Mouse (Mus musculus) stomach, embryonic 16.5 days (tissue): ENCODE data around the gene Atic. TPM values are rescaled to one million over a fixed set of nuclear protein-coding genes. Genes with fewer than 3 reads are reported as not detected.

Experiments used
- ATAC-seq: fragments of 200-750 bp; cut with Nextera tagmentation; 2 replicates; pipeline ENCODE4 v1.8.0; 2017; ENCODE audit warnings: moderate number of reproducible peaks, moderate TSS enrichment; ENCODE audit not compliant: insufficient read depth, low FRiP score
- H3K27ac ChIP-seq: fragments of 300-500 bp; sonication (generic); 2 replicates; pipeline ENCODE4 v1.5.1; 2014; ENCODE audit warnings: low read length
- H3K27me3 ChIP-seq: fragments of 300-500 bp; sonication (generic); 2 replicates; pipeline ENCODE4 v1.6.1; 2014; ENCODE audit warnings: low read length, control low read depth, mixed read lengths; ENCODE audit not compliant: control insufficient read depth, insufficient read depth
- H3K36me3 ChIP-seq: fragments of 300-500 bp; sonication (generic); 2 replicates; pipeline ENCODE4 v1.6.1; 2014; ENCODE audit warnings: low read length; ENCODE audit not compliant: control insufficient read depth, insufficient read depth
- H3K4me1 ChIP-seq: fragments of 300-500 bp; sonication (generic); 2 replicates; pipeline ENCODE4 v1.6.1; 2014; ENCODE audit warnings: low read length, control low read depth, mixed read lengths; ENCODE audit not compliant: control insufficient read depth, insufficient read depth
- H3K4me2 ChIP-seq: fragments of 300-500 bp; sonication (generic); 2 replicates; pipeline ENCODE4 v1.6.1; 2014; ENCODE audit warnings: low read depth, low read length, mixed read lengths
- H3K4me3 ChIP-seq: fragments of 300-500 bp; sonication (generic); replicated peaks from 2 replicates; pipeline ENCODE4 v1.5.1; 2014; ENCODE audit warnings: mild to moderate bottlenecking, low read length
- H3K9ac ChIP-seq: fragments of 300-500 bp; sonication (generic); 2 replicates; pipeline ENCODE4 v1.6.1; 2014; ENCODE audit warnings: low read length
- H3K9me3 ChIP-seq: fragments of 300-500 bp; sonication (generic); replicated peaks from 2 replicates; pipeline ENCODE4 v1.6.1; 2016; ENCODE audit warnings: low read length, control low read depth; ENCODE audit not compliant: control insufficient read depth
- WGBS: fragments of 180-500 bp; shearing (Covaris S2); extraction: QIAGEN DNeasy Blood & Tissue Kit; methylation state at CpG from one replicate; pipeline ENCODE4 v1.1.7; 2014; 5-methylcytosine and 5-hydroxymethylcytosine counted together
- polyA plus RNA-seq: library from polyadenylated mRNA; unstranded; fragments of >200 nt; fragmentation: Nextera tagmentation; extraction: Ambion mirVana; gene quantifications from 2 replicates; pipeline ENCODE4 v1.2.1, GENCODE M21; 2015

The Atic gene
- polyA plus RNA-seq, 1 experiment from 2014 or later, result 49.8 TPM

GRCm38 (mm10) chr1:71583900-71584299 is 26.9 kb downstream of the Atic start:
- no peaks in the 10 kb centered on the region for H3K27me3 ChIP-seq
- no peak overlapping the region for H3K4me2 ChIP-seq
- H3K27ac ChIP-seq, result no peak overlapping the region
- 84% methylated on average over 7 of the region's 7 CpGs for WGBS
- no peaks in the 10 kb centered on the region for H3K9me3 ChIP-seq
- H3K4me3 ChIP-seq, result no peak overlapping the region
- no peak overlapping the region for H3K9ac ChIP-seq
- no peak for ATAC-seq
- H3K36me3 ChIP-seq, result no peaks in the 10 kb centered on the region; the same call in 1 of the 2 replicates
- H3K4me1 ChIP-seq, result no peaks in the 10 kb centered on the region

DNA sequence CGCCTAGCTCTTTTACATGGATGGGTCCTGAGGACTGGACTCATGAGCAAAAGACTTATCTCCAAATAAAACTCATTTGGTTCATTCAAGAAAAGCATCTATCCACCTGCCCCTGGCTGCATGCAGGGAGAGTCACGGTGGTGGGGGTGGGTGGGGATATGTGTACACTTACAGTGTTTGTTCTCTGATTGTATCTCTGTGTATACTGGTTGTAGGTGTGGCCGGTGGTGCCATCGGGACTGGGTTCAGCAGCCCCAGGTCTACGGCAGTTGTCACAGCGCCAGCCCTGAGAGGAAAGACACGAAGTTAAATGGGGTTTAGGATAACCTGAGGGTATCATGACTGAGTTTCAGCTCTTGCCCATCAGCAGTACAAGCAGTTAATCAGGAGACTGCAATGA is 29.7 kb downstream of the Atic start:
- Histone ChIP-seq H3K36me3 (peaks cover 20% of the 10 kb centered on the region), H3K9me3 (no peaks in the 10 kb centered on the region), H3K9ac (no peak overlapping the region), H3K27ac (no peak overlapping the region), H3K4me1 (no peaks in the 10 kb centered on the region), H3K4me3 (no peak overlapping the region), H3K27me3 (no peaks in the 10 kb centered on the region), H3K4me2 (no peak overlapping the region)
- 65% methylated on average over 7 of the region's 7 CpGs for WGBS
- ATAC-seq, result peak; percentile 73; the same call in 1 of the 2 replicates

- Histone ChIP-seq H3K27me3 (no peaks in the 10 kb centered on the region), H3K9me3 (no peaks in the 10 kb centered on the region), H3K36me3 (peaks cover 32% of the 10 kb centered on the region), H3K4me2 (no peak overlapping the region), H3K9ac (no peak overlapping the region), H3K4me3 (no peak overlapping the region), H3K27ac (no peak overlapping the region), H3K4me1 (no peaks in the 10 kb centered on the region)
- WGBS, result 94% methylated on average over 11 of the region's 11 CpGs
- ATAC-seq, result no peak
Observed at GRCm38 (mm10) chr1:71590038-71590437, 33.1 kb downstream of the Atic start.

DNA sequence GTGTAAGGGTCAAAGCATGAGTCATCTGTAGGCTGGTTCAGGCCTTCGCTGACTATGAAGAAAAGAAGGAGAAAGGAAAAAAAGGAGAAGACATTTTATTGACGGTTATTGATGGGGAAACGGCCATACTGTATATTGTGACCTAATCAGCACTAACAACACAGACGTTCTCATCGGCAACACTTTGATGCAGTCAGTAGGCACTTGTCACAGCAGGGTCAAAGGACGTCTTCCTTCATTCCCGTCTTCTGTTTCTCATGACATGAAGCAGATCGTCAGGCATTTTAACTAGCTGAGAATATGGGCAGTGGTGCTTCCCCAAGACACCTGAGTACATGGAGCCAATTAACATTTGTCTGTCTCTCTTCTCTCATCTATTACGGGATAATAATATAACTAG is 36.2 kb downstream of the Atic start:
- Histone ChIP-seq H3K9me3 (no peaks in the 10 kb centered on the region), H3K36me3 (peaks cover 43% of the 10 kb centered on the region), H3K4me3 (no peak overlapping the region), H3K9ac (no peak overlapping the region), H3K27ac (no peak overlapping the region), H3K4me2 (no peak overlapping the region), H3K27me3 (no peaks in the 10 kb centered on the region), H3K4me1 (no peaks in the 10 kb centered on the region)
- ATAC-seq, result no peak
- 93% methylated on average over 9 of the region's 9 CpGs for WGBS

DNA sequence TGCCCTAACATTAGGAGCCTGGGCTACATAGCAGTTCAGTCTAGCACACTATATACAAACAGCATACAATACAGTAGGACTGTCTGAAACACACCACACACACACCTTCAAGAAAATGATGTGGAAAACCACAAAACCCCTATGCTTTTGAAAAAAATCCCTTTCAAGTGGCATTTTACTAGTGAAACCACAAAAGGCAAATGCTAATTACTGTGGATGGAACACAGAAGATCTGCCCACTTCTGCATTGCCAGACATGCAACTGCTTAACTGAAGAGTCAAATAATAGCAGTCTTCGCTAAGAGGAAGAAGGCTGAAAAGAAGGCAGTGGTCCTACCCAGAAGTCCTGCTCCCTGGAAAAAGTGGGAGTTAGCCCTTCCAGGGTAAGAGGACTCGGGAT is 37.3 kb downstream of the Atic start:
- Histone ChIP-seq H3K9ac (no peak overlapping the region), H3K27me3 (no peaks in the 10 kb centered on the region), H3K4me3 (no peak overlapping the region), H3K4me1 (no peaks in the 10 kb centered on the region), H3K4me2 (no peak overlapping the region), H3K27ac (no peak overlapping the region), H3K9me3 (no peaks in the 10 kb centered on the region), H3K36me3 (peaks cover 44% of the 10 kb centered on the region)
- 80% methylated on average over 2 of the region's 2 CpGs for WGBS
- no peak for ATAC-seq

GRCm38 (mm10) chr1:71595365-71595764 is 38.4 kb downstream of the Atic start:
- Histone ChIP-seq H3K27ac (no peak overlapping the region), H3K4me2 (no peak overlapping the region), H3K9ac (no peak overlapping the region), H3K4me1 (no peaks in the 10 kb centered on the region), H3K9me3 (no peaks in the 10 kb centered on the region), H3K4me3 (no peak overlapping the region), H3K36me3 (peaks cover 40% of the 10 kb centered on the region), H3K27me3 (no peaks in the 10 kb centered on the region)
- 91% methylated on average over 4 of the region's 4 CpGs for WGBS
- no peak for ATAC-seq

DNA sequence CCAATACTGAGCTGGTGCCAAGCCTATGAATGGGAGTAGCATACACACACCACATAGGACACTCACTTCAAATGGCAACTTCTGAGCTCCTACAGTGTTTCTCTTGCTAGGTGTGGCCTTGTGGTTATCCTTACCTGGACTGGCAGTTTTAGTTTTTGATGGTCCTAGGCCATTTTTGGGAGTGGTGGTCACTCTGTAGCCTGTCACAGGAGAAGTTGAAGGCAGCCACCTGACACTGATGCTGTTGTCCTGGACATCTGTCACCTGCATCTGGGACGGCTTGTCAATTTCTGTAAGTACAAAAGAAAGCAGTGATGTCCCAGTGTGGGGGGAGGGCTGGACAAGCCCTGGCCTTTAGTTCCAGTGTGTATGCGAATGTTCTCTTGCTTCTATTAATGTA is 48.8 kb downstream of the Atic start:
- Histone ChIP-seq H3K4me3 (no peak overlapping the region), H3K36me3 (peaks cover 26% of the 10 kb centered on the region), H3K27ac (no peak overlapping the region), H3K9ac (no peak overlapping the region), H3K4me2 (no peak overlapping the region), H3K27me3 (no peaks in the 10 kb centered on the region), H3K9me3 (no peaks in the 10 kb centered on the region), H3K4me1 (no peaks in the 10 kb centered on the region)
- no peak for ATAC-seq
- 93% methylated on average over 2 of the region's 2 CpGs for WGBS

DNA sequence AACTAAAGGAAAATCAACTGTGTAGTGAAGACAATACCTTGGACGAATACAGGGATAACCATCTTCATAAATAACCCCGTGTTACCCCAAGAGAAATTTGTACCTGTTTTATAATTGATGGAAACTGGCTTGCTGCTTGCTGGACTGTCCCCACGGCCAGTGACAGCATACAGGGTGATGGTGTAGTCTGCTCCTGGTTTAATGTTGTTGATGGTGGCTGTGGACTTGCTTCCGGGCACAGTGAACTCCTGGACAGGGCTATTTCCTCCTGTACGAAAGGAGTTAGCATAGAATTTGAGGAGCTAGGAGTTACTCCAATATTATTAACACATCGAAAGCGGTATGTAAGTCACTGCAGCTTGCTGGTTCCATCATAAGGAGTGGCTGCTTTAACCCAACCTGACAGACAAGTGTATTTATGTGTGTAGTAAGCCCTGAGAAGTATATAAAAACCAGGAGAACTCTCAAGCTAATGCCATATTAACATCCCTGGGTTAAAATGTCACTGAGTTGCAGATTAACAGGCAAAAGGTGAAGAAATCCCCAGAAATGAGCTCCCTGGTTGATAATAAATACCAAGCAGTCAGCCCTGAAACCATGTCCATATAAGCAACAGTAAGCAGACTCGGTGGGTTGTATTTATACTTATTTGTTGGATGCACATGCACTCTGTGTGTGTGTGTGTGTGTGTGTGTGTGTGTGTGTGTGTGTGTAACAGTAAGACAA is 49.8 kb downstream of the Atic start:
- H3K4me2 ChIP-seq, result no peak overlapping the region
- H3K27me3 ChIP-seq, result no peaks in the 10 kb centered on the region
- no peak for ATAC-seq
- H3K4me1 ChIP-seq, result no peaks in the 10 kb centered on the region
- 89% methylated on average over 8 of the region's 8 CpGs for WGBS
- no peaks in the 10 kb centered on the region for H3K9me3 ChIP-seq
- no peak overlapping the region for H3K9ac ChIP-seq
- no peak overlapping the region for H3K27ac ChIP-seq
- H3K4me3 ChIP-seq, result no peak overlapping the region
- peaks cover 30% of the 10 kb centered on the region for H3K36me3 ChIP-seq

- WGBS, result 96% methylated on average over 37 of the region's 37 CpGs
- Histone ChIP-seq H3K9ac (no peak overlapping the region), H3K4me3 (no peak overlapping the region), H3K27ac (no peak overlapping the region), H3K4me2 (no peak overlapping the region), H3K27me3 (no peaks in the 10 kb centered on the region), H3K36me3 (peaks cover 41% of the 10 kb centered on the region; the same call in 1 of the 2 replicates), H3K9me3 (no peaks in the 10 kb centered on the region), H3K4me1 (no peaks in the 10 kb centered on the region)
- ATAC-seq, result no peak
Observed at GRCm38 (mm10) chr1:71609057-71609775, 52.3 kb downstream of the Atic start.
